Mouse (Mus musculus): Measurements from ENCODE around the gene Pla2g4b. TPM values are rescaled to one million over a fixed set of nuclear protein-coding genes. Genes with fewer than 3 reads are reported as not detected.
A peak's percentile ranks its signal among the peaks of the same experiment; 100 is the strongest.

The Pla2g4b gene
- polyA plus RNA-seq, 1 experiment from 2014 or later = 3.6 TPM

DNA sequence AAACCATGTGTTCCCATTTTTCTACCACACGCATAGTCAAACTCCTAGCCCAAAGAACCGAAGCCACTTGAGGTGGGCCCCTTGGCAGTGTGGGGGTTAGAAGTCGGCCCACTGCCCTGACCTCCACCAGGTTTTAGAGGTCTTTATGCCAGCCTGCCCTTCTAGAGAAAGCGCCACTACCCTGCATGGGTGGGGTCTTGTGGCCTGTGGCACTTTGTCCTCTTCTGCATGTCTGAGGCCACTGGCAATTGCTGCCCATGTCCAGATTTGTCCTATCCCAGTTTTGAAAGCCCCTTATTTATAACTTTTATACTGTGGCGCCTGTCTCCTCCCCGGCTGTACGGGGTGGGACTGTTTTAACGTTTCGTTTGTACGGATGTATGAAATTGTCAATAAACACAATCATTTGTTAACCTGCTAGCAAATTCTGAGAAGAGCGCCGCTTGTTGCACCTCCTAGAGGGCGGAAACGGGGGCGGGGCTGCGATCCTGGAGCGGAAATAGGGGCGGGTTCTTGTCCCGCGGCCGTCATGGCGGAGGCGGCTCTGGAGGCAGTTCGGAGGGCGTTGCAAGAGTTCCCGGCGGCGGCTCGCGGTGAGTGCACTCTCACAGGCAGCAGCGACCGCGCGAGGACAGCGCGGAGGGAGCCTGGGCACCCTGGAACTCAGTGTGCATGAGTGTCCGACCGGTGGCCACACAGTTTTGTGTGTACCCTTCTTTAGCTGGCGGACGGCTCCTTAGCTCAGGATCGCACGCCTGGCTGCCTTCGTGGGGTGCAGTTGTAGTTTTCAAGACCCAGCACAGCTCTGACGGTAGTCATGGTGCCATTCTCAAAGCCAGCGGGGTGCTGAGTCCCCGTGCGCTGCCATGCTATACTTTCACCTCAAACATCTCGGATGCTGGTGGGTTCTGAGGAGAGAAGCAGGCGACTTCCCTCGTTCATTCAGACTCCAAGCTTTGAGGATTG lies 6.0 kb upstream of the Pla2g4b start, which contains the start of the genes Jmjd7 and Gm28042:
Gene Jmjd7, plus strand, starts transcription at position 500 of the 966 bp plus-strand sequence.
Gene Gm28042, plus strand, starts transcription at position 510 of the 966 bp plus-strand sequence.
- peaks cover 53% of the 10 kb centered on the region for H3K36me3 ChIP-seq (replicated peaks)
- peak; percentile 90 for ATAC-seq (ENCODE audit: low FRiP score)
- H3K27ac ChIP-seq = peak within 1 kb of the TSS; percentile 87
- H3K9me3 ChIP-seq = no peaks in the 10 kb centered on the region
- no peaks in the 10 kb centered on the region for H3K27me3 ChIP-seq
- H3K4me1 ChIP-seq = peaks cover 15% of the 10 kb centered on the region
- peak within 1 kb of the TSS; percentile 90 for H3K9ac ChIP-seq
- H3K4me2 ChIP-seq = peak within 1 kb of the TSS; percentile 61
- WGBS = 6% methylated on average over 50 of the region's 50 CpGs
- H3K4me3 ChIP-seq (replicated peaks) = peak within 1 kb of the TSS; percentile 84

DNA sequence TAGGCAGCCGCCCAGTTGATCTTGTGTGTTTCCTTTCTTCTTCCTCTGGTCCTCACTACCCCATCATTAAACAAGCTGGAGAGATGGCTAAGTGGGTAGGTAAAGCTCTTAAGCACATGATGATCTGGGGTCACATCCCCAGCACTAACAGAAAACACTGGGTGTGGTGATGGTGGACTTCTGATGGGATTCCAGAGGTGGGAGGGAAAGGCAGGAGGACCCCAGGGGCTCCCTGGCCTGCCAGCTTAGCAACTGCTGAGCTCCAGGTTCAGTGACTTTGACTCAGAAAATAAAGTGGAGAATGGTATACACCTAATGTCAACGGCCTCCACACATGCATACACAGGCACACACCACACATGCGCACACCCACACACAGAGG lies 5.3 kb upstream of the Pla2g4b start:
- Histone ChIP-seq H3K9me3 (no peaks in the 10 kb centered on the region), H3K4me3 (replicated peaks) (peak overlapping the region; percentile 84), H3K36me3 (replicated peaks) (peaks cover 53% of the 10 kb centered on the region), H3K4me2 (peak overlapping the region; percentile 61), H3K27ac (peak overlapping the region; percentile 87), H3K27me3 (no peaks in the 10 kb centered on the region), H3K9ac (peak overlapping the region; percentile 90), H3K4me1 (peaks cover 15% of the 10 kb centered on the region)
- ATAC-seq (ENCODE audit: low FRiP score) = peak; percentile 4; the same call in 1 of the 2 replicates
- WGBS = 53% methylated on average over 3 of the region's 3 CpGs

DNA sequence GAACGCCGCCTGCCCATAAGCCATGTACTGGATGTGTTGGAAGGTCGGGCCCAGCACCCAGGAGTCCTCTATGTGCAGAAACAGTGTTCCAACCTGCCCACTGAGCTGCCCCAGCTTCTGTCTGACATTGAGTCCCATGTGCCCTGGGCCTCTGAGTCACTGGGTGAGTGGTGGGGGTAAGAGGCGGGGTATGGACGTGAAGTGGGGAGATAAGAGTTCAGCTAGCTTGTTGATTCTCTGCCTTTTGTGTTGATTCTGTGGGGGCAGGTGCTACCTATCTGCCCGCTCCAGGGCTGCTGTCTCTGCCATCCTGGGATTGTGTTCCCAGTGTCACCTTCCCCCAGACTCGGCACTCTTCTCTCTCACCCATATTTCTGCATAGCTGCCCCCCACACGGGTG lies 2.8 kb upstream of the Pla2g4b start:
- Histone ChIP-seq H3K36me3 (replicated peaks) (peaks cover 58% of the 10 kb centered on the region), H3K4me2 (no peak overlapping the region), H3K27me3 (no peaks in the 10 kb centered on the region), H3K4me1 (peaks cover 15% of the 10 kb centered on the region), H3K4me3 (replicated peaks) (no peak overlapping the region), H3K9ac (no peak overlapping the region), H3K27ac (no peak overlapping the region), H3K9me3 (no peaks in the 10 kb centered on the region)
- ATAC-seq (ENCODE audit: low FRiP score) = no peak
- 91% methylated on average over 8 of the region's 8 CpGs for WGBS

GRCm38 (mm10) chr2:120033726-120034125 lies 509 bp downstream of the Pla2g4b start:
- Histone ChIP-seq H3K4me2 (no peak overlapping the region), H3K4me3 (replicated peaks) (no peak overlapping the region), H3K4me1 (no peaks in the 10 kb centered on the region), H3K9ac (no peak overlapping the region), H3K27me3 (no peaks in the 10 kb centered on the region), H3K36me3 (replicated peaks) (peaks cover 84% of the 10 kb centered on the region), H3K9me3 (no peaks in the 10 kb centered on the region), H3K27ac (no peak overlapping the region)
- 83% methylated on average over 5 of the region's 5 CpGs for WGBS
- no peak for ATAC-seq (ENCODE audit: low FRiP score)

DNA sequence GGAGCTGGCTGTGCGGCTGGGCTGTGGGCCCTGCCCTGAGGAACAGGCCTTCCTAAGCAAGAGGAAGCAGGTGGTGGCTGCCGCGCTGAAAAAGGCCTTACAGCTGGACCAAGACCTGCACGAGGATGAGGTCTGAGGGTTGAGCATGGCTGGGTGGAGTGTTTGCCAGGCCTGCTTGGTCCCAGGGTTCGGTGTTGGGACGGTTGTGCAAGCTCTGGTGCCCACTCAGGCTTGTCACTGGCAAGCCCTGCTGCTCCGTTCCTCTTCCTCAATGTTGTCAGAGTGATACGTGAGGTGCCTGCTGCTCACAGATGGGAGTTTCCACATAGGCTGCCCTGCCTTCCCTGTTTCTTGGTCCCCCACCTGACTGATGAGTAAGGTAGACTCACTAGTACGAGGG lies 4.5 kb downstream of the Pla2g4b start:
- Histone ChIP-seq H3K36me3 (replicated peaks) (peaks cover 95% of the 10 kb centered on the region), H3K4me1 (no peaks in the 10 kb centered on the region), H3K27me3 (no peaks in the 10 kb centered on the region), H3K27ac (no peak overlapping the region), H3K4me2 (no peak overlapping the region), H3K9me3 (no peaks in the 10 kb centered on the region), H3K9ac (no peak overlapping the region), H3K4me3 (replicated peaks) (no peak overlapping the region)
- no peak for ATAC-seq (ENCODE audit: low FRiP score)
- 92% methylated on average over 9 of the region's 9 CpGs for WGBS

DNA sequence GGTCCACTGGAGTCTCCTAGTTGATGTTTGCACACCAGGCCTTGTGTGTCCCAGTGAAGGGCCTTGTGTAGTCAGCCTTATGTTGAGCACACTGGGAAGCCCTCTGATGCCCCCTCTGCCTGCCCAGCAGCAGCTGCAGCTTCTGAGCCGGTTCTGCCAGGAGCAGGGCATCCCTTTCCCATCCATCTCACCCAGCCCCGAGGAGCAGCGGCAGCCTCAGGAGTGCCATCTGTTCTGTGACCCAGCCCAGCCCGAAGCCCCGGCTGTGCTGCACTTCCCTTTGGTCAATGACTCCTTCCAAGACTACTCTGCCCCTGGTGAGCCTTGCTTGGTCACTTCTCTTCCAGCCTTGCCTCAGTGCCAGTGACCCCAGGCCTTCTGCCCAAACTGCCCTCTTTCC lies 7.8 kb downstream of the Pla2g4b start:
- no peak overlapping the region for H3K4me2 ChIP-seq
- H3K36me3 ChIP-seq (replicated peaks) = peaks cover 71% of the 10 kb centered on the region
- 96% methylated on average over 5 of the region's 5 CpGs for WGBS
- H3K4me3 ChIP-seq (replicated peaks) = no peak overlapping the region
- no peaks in the 10 kb centered on the region for H3K4me1 ChIP-seq
- H3K27ac ChIP-seq = no peak overlapping the region
- H3K9me3 ChIP-seq = no peaks in the 10 kb centered on the region
- no peak overlapping the region for H3K9ac ChIP-seq
- H3K27me3 ChIP-seq = no peaks in the 10 kb centered on the region
- no peak for ATAC-seq (ENCODE audit: low FRiP score)

DNA sequence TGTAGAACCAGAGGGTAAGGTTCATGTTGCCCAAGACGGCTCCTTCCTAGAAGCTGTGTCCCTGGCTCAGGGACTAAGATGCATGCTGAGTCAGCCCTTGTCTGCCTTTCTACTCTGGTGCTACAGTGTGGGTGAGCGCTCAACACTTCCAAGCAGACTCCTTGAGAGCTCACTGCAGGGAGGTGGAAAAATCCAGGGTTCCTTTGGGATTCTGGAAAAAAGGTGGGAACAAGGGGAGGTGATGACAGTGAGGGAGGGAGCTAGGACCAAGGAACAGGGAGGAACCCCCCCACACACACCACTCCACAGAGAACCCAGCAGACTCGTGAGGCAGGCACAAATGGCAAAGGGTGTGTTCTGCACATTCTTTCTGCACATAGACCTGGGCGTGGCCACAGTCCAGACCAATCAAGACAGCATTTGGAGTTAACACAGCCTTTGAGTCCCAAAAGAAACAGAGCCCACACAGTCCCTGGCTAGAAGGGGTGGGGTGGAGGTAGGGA lies 10.9 kb downstream of the Pla2g4b start:
- Histone ChIP-seq H3K9me3 (no peaks in the 10 kb centered on the region), H3K27ac (no peak overlapping the region), H3K9ac (no peak overlapping the region), H3K4me3 (replicated peaks) (no peak overlapping the region), H3K36me3 (replicated peaks) (peaks cover 41% of the 10 kb centered on the region), H3K4me1 (no peaks in the 10 kb centered on the region), H3K4me2 (no peak overlapping the region), H3K27me3 (no peaks in the 10 kb centered on the region)
- 64% methylated on average over 4 of the region's 4 CpGs for WGBS
- ATAC-seq (ENCODE audit: low FRiP score) = no peak

- Histone ChIP-seq H3K9me3 (no peaks in the 10 kb centered on the region), H3K9ac (no peak overlapping the region), H3K4me1 (no peaks in the 10 kb centered on the region), H3K4me2 (no peak overlapping the region), H3K27ac (no peak overlapping the region), H3K4me3 (replicated peaks) (no peak overlapping the region), H3K27me3 (no peaks in the 10 kb centered on the region), H3K36me3 (replicated peaks) (peaks cover 36% of the 10 kb centered on the region)
- 86% methylated on average over 3 of the region's 3 CpGs for WGBS
- ATAC-seq (ENCODE audit: low FRiP score) = no peak
Observed at GRCm38 (mm10) chr2:120044676-120045075, 11.5 kb downstream of the Pla2g4b start.

GRCm38 (mm10) chr2:120046486-120047310 lies 13.5 kb downstream of the Pla2g4b start:
- H3K4me1 ChIP-seq = no peaks in the 10 kb centered on the region
- H3K4me2 ChIP-seq = no peak overlapping the region
- H3K9ac ChIP-seq = no peak overlapping the region
- no peak overlapping the region for H3K4me3 ChIP-seq (replicated peaks)
- no peaks in the 10 kb centered on the region for H3K27me3 ChIP-seq
- no peak overlapping the region for H3K27ac ChIP-seq
- 73% methylated on average over 14 of the region's 14 CpGs for WGBS
- no peaks in the 10 kb centered on the region for H3K9me3 ChIP-seq
- ATAC-seq (ENCODE audit: low FRiP score) = no peak
- peaks cover 15% of the 10 kb centered on the region for H3K36me3 ChIP-seq (replicated peaks)

GRCm38 (mm10) chr2:120048173-120048572 lies 15.0 kb downstream of the Pla2g4b start:
- Histone ChIP-seq H3K36me3 (replicated peaks) (peaks cover 3% of the 10 kb centered on the region; the same call in 1 of the 2 replicates), H3K4me2 (no peak overlapping the region), H3K4me1 (no peaks in the 10 kb centered on the region), H3K9ac (no peak overlapping the region), H3K9me3 (no peaks in the 10 kb centered on the region), H3K27me3 (no peaks in the 10 kb centered on the region), H3K27ac (no peak overlapping the region), H3K4me3 (replicated peaks) (no peak overlapping the region)
- no peak for ATAC-seq (ENCODE audit: low FRiP score)
- 73% methylated on average over 9 of the region's 9 CpGs for WGBS

GRCm38 (mm10) chr2:120049632-120050274 lies 16.5 kb downstream of the Pla2g4b start:
- 57% methylated on average over 10 of the region's 10 CpGs for WGBS
- Histone ChIP-seq H3K27me3 (no peaks in the 10 kb centered on the region), H3K4me1 (no peaks in the 10 kb centered on the region), H3K9ac (no peak overlapping the region), H3K27ac (no peak overlapping the region), H3K9me3 (no peaks in the 10 kb centered on the region), H3K36me3 (replicated peaks) (no peaks in the 10 kb centered on the region), H3K4me3 (replicated peaks) (no peak overlapping the region), H3K4me2 (no peak overlapping the region)
- ATAC-seq (ENCODE audit: low FRiP score) = no peak

DNA sequence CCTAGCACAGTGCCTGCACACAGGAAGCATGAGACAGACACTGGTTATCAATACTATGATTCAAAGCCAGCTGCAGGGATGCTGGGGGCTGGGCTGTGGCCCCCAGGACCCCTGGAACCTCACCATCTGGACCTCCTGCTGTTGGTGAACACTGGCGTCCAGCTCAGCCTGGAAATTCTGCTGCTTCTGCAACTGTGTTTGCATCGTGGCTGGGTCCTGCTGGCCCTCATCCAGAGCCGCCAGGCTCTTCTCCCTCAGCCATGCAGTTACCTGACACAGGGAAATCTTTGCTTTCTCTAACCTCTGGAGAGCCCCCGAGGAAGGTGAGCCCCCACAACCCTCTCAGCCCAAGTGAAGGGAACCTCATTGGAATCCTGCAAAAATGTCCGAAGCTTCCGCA lies 18.2 kb downstream of the Pla2g4b start:
- H3K4me1 ChIP-seq = no peaks in the 10 kb centered on the region
- H3K4me2 ChIP-seq = no peak overlapping the region
- WGBS = 65% methylated on average over 6 of the region's 6 CpGs
- H3K27me3 ChIP-seq = no peaks in the 10 kb centered on the region
- no peaks in the 10 kb centered on the region for H3K36me3 ChIP-seq (replicated peaks)
- H3K27ac ChIP-seq = no peak overlapping the region
- H3K4me3 ChIP-seq (replicated peaks) = no peak overlapping the region
- no peaks in the 10 kb centered on the region for H3K9me3 ChIP-seq
- ATAC-seq (ENCODE audit: low FRiP score) = no peak
- H3K9ac ChIP-seq = no peak overlapping the region
